Mouse (Mus musculus) cortical plate, adult 2 months (tissue): ENCODE measurements at regions not wholly inside any gene's neighbourhood (a gene's known extent, or its start where the extent isn't known, plus 50 kb on each side); places are given as distances from the start of the nearest gene placed in this dataset.

Experiments
- CTCF ChIP-seq: fragments of 200-500 bp; IDR thresholded peaks from 2 replicates; pipeline ENCODE4 v1.5.1; 2011; ENCODE audit warnings: mild to moderate bottlenecking, control low read depth, low read length; ENCODE audit not compliant: insufficient read depth; ENCODE audit errors: extremely low read depth
- POLR2A ChIP-seq: fragments of 200-500 bp; IDR thresholded peaks from 2 replicates; pipeline ENCODE4 v1.6.1; 2011; ENCODE audit warnings: mild to moderate bottlenecking, low read length, control low read depth; ENCODE audit not compliant: insufficient read depth; ENCODE audit errors: extremely low read depth

DNA sequence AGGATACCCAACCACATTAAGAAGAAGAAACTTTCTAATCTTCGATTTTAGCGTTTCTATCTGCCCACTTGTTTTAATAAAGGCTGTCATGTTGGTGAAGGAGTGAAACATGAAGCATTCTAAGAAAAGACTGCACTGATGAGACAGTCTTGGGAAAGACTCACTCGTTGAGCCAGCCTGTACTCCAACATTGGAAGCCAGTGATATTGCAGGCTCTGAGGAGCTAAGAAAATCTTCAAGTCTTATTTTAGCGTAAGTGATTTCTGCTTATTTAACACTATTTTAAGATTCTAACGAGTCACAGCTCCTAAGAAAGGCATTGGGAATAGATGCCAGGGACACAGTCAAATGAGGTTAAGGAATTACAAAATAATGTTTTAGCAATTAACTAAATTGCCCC lies 78.9 kb upstream of the 1700066M21Rik start:
- TF ChIP-seq POLR2A (no peak), CTCF (no peak)
